Mouse (Mus musculus): ENCODE data around the gene Wdfy2. TPM values are rescaled to one million over a fixed set of nuclear protein-coding genes. Genes with fewer than 3 reads are reported as not detected.
A peak's percentile ranks its signal among the peaks of the same experiment; 100 is the strongest.

The Wdfy2 gene
- polyA plus RNA-seq, 1 experiment from 2014 or later = 17.9 TPM

DNA sequence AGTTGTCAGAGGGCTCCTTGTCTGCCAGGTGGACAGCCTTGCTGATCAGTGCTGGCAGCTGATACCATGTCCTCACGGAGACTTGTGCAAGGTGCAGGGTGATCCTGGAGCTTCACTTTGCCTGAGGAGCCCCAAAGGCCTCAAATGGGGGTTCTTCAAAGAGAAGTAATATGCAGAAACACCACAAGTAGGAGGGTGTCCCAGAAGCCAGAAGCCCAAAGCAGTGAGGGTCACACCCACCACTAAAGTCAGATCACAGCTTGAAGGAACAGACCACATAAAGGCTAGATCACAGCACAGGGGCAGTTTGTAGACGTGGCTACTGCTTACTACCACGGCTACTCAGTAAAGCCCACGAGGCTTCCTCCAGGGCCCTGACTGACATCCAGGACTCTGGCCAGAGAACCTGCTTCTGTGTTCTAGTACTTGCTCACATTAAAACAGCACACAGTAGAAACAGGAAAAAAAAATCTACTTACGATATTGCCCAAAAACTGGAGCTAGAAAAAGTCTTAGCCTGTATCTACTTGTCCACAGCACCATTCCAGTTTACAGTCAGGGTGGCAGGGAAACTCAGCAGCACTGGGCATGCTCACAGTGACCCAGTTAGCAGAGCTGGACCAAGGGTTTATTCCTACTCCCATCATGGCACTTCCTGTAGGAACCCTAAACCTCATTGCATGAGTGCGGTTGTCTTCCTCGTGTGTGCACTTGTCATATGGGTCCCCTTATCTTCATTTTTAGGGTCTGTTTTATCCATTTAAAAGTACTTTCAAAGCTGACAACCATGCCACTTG lies 41.4 kb downstream of the Wdfy2 start:
- no peaks in the 10 kb centered on the region for H3K27me3 ChIP-seq (ENCODE audit: control insufficient read depth, insufficient read depth, low read length)
- DNase-seq (ENCODE audit: low spot score) (no peak), ATAC-seq (replicated peaks; ENCODE audit: low FRiP score) (no peak)
- H3K4me3 ChIP-seq (ENCODE audit: low read depth, low read length) = no peak overlapping the region
- H3K9me3 ChIP-seq (ENCODE audit: control insufficient read depth, low read length) = no peaks in the 10 kb centered on the region
- no peak overlapping the region for H3K4me2 ChIP-seq (ENCODE audit: low read depth, low read length, severe bottlenecking)
- no peak overlapping the region; the same call in 1 of the 2 replicates for H3K9ac ChIP-seq (ENCODE audit: low read length)
- H3K4me1 ChIP-seq (replicated peaks; ENCODE audit: control insufficient read depth, insufficient read depth, low read length) = peaks cover 32% of the 10 kb centered on the region
- WGBS = 63% methylated on average over 7 of the region's 7 CpGs
- peak overlapping the region; percentile 70; the same call in 1 of the 2 replicates for H3K27ac ChIP-seq (ENCODE audit: low read depth, low read length)
- H3K36me3 ChIP-seq (ENCODE audit: control insufficient read depth, insufficient read depth, low read length) = no peaks in the 10 kb centered on the region

- peak overlapping the region; percentile 8; the same call in 1 of the 2 replicates for H3K4me2 ChIP-seq (ENCODE audit: low read depth, low read length, severe bottlenecking)
- 15% methylated on average over 5 of the region's 5 CpGs for WGBS
Observed at GRCm38 (mm10) chr14:62879497-62879896, 42.0 kb downstream of the Wdfy2 start.

GRCm38 (mm10) chr14:62880084-62880851 lies 42.8 kb downstream of the Wdfy2 start:
- ATAC-seq (replicated peaks; ENCODE audit: low FRiP score) (peak; percentile 69), DNase-seq (ENCODE audit: low spot score) (peak; percentile 53)
- Histone ChIP-seq H3K36me3 (ENCODE audit: control insufficient read depth, insufficient read depth, low read length) (no peaks in the 10 kb centered on the region), H3K9me3 (ENCODE audit: control insufficient read depth, low read length) (no peaks in the 10 kb centered on the region), H3K9ac (ENCODE audit: low read length) (no peak overlapping the region; the same call in 1 of the 2 replicates), H3K4me2 (ENCODE audit: low read depth, low read length, severe bottlenecking) (peak overlapping the region; percentile 24; the same call in 1 of the 2 replicates), H3K4me1 (replicated peaks; ENCODE audit: control insufficient read depth, insufficient read depth, low read length) (peaks cover 23% of the 10 kb centered on the region), H3K27ac (ENCODE audit: low read depth, low read length) (peak overlapping the region; percentile 70), H3K27me3 (ENCODE audit: control insufficient read depth, insufficient read depth, low read length) (no peaks in the 10 kb centered on the region), H3K4me3 (ENCODE audit: low read depth, low read length) (no peak overlapping the region)
- 41% methylated on average over 5 of the region's 5 CpGs for WGBS

More at GRCm38 (mm10) chr14:62879497-62879896, 42.0 kb downstream of the Wdfy2 start:
- ATAC-seq (replicated peaks; ENCODE audit: low FRiP score) = peak; percentile 82
- no peaks in the 10 kb centered on the region for H3K27me3 ChIP-seq (ENCODE audit: control insufficient read depth, insufficient read depth, low read length)
- H3K36me3 ChIP-seq (ENCODE audit: control insufficient read depth, insufficient read depth, low read length) = no peaks in the 10 kb centered on the region
- peak; percentile 78 for DNase-seq (ENCODE audit: low spot score)
- no peaks in the 10 kb centered on the region for H3K9me3 ChIP-seq (ENCODE audit: control insufficient read depth, low read length)
- H3K4me1 ChIP-seq (replicated peaks; ENCODE audit: control insufficient read depth, insufficient read depth, low read length) = peaks cover 27% of the 10 kb centered on the region
- no peak overlapping the region for H3K4me3 ChIP-seq (ENCODE audit: low read depth, low read length)
- H3K27ac ChIP-seq (ENCODE audit: low read depth, low read length) = peak overlapping the region; percentile 70
- no peak overlapping the region; the same call in 1 of the 2 replicates for H3K9ac ChIP-seq (ENCODE audit: low read length)

- whole genome bisulfite sequencing = 21% methylated on average over 4 of the region's 4 CpGs
- H3K4me3 ChIP-seq (ENCODE audit: low read depth, low read length) = no peak overlapping the region
- H3K4me1 ChIP-seq (replicated peaks; ENCODE audit: control insufficient read depth, insufficient read depth, low read length) = peaks cover 23% of the 10 kb centered on the region
- no peak for ATAC-seq (replicated peaks; ENCODE audit: low FRiP score)
- DNase-seq (ENCODE audit: low spot score) = no peak
- no peaks in the 10 kb centered on the region for H3K27me3 ChIP-seq (ENCODE audit: control insufficient read depth, insufficient read depth, low read length)
- H3K4me2 ChIP-seq (ENCODE audit: low read depth, low read length, severe bottlenecking) = no peak overlapping the region
- H3K9ac ChIP-seq (ENCODE audit: low read length) = no peak overlapping the region
- H3K27ac ChIP-seq (ENCODE audit: low read depth, low read length) = no peak overlapping the region
- H3K36me3 ChIP-seq (ENCODE audit: control insufficient read depth, insufficient read depth, low read length) = no peaks in the 10 kb centered on the region
- no peaks in the 10 kb centered on the region for H3K9me3 ChIP-seq (ENCODE audit: control insufficient read depth, low read length)
Observed at GRCm38 (mm10) chr14:62882061-62882614, 44.7 kb downstream of the Wdfy2 start.

GRCm38 (mm10) chr14:62883551-62883950 lies 46.1 kb downstream of the Wdfy2 start:
- Histone ChIP-seq H3K9me3 (ENCODE audit: control insufficient read depth, low read length) (no peaks in the 10 kb centered on the region), H3K27ac (ENCODE audit: low read depth, low read length) (no peak overlapping the region), H3K4me3 (ENCODE audit: low read depth, low read length) (no peak overlapping the region), H3K4me2 (ENCODE audit: low read depth, low read length, severe bottlenecking) (no peak overlapping the region), H3K4me1 (replicated peaks; ENCODE audit: control insufficient read depth, insufficient read depth, low read length) (peaks cover 19% of the 10 kb centered on the region), H3K36me3 (ENCODE audit: control insufficient read depth, insufficient read depth, low read length) (no peaks in the 10 kb centered on the region), H3K27me3 (ENCODE audit: control insufficient read depth, insufficient read depth, low read length) (no peaks in the 10 kb centered on the region), H3K9ac (ENCODE audit: low read length) (no peak overlapping the region)
- no peak for ATAC-seq (replicated peaks; ENCODE audit: low FRiP score)
- 67% methylated on average over 1 of the region's 1 CpGs for WGBS
- no peak for DNase-seq (ENCODE audit: low spot score)

DNA sequence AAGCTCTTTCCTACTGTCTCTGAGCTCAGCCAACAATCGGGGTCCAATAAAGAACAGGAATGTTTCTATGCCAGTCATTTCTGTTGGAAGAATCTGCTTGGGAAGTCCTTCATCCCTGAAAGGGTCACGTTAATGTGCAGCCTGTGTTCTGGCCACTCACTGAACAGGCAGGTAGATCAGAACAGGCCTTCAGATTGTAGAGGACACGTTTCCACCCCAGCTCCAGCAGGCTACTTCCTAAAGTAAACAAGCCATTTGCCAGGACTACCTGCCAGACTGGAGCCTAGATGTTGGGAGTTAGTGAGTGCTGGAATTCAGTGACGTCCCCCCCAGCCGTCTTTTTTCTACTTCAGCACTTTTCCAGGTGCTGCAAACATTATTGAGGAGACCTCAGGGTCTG lies 46.7 kb downstream of the Wdfy2 start:
- no peaks in the 10 kb centered on the region for H3K9me3 ChIP-seq (ENCODE audit: control insufficient read depth, low read length)

DNA sequence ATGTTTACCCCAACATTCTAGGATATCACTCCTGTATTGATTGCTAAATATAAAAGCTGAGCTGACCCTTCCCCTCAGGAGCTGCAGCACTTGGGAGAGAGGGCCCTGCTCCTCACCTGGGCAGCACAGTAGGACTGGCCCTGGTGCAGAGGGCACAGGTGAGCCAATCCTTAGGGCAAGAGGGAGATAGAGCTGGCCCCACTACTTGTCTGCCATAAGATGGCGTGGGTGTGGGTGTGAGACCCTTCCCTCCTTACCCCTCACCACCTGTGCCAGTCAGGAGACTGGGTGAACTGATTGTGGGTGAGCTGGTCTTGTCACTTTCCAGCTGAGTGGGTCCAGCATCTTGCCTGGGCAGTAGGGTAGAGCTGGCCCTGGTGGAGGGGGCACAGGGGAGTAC lies 47.2 kb downstream of the Wdfy2 start:
- Histone ChIP-seq H3K9ac (ENCODE audit: low read length) (no peak overlapping the region), H3K4me1 (replicated peaks; ENCODE audit: control insufficient read depth, insufficient read depth, low read length) (peaks cover 10% of the 10 kb centered on the region), H3K4me3 (ENCODE audit: low read depth, low read length) (no peak overlapping the region), H3K27me3 (ENCODE audit: control insufficient read depth, insufficient read depth, low read length) (no peaks in the 10 kb centered on the region), H3K4me2 (ENCODE audit: low read depth, low read length, severe bottlenecking) (no peak overlapping the region), H3K27ac (ENCODE audit: low read depth, low read length) (no peak overlapping the region), H3K9me3 (ENCODE audit: control insufficient read depth, low read length) (no peaks in the 10 kb centered on the region), H3K36me3 (ENCODE audit: control insufficient read depth, insufficient read depth, low read length) (no peaks in the 10 kb centered on the region)
- 77% methylated on average over 1 of the region's 1 CpGs for WGBS
- no peak for ATAC-seq (replicated peaks; ENCODE audit: low FRiP score)
- DNase-seq (ENCODE audit: low spot score) = no peak

More for the DNA sequence above, 46.7 kb downstream of the Wdfy2 start:
- H3K36me3 ChIP-seq (ENCODE audit: control insufficient read depth, insufficient read depth, low read length) = no peaks in the 10 kb centered on the region
- no peaks in the 10 kb centered on the region for H3K27me3 ChIP-seq (ENCODE audit: control insufficient read depth, insufficient read depth, low read length)
- H3K4me1 ChIP-seq (replicated peaks; ENCODE audit: control insufficient read depth, insufficient read depth, low read length) = peaks cover 14% of the 10 kb centered on the region
- no peak overlapping the region for H3K9ac ChIP-seq (ENCODE audit: low read length)
- no peak overlapping the region for H3K4me2 ChIP-seq (ENCODE audit: low read depth, low read length, severe bottlenecking)
- ATAC-seq (replicated peaks; ENCODE audit: low FRiP score) (no peak), DNase-seq (ENCODE audit: low spot score) (no peak)
- H3K27ac ChIP-seq (ENCODE audit: low read depth, low read length) = no peak overlapping the region
- no peak overlapping the region for H3K4me3 ChIP-seq (ENCODE audit: low read depth, low read length)
- 80% methylated on average over 5 of the region's 5 CpGs for WGBS

DNA sequence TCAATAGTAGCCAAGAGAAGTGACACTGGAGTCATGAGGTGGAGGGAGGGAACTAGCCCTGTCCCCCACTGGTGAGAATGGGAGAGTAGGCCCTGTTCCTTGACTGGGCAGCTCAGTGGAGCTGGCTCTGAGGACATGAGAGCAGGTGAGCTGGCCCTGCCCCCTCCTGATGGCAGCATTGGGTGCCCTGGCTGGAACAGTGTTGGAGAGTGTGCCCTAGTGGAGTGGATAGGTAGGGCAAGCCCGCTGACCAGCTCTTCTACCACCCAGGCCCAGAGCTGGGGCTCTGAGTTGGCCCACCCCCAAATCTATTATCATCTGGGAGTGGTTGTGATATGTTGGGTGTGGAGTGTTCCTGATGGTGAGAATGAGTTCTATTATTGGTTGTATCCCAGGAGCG lies 47.7 kb downstream of the Wdfy2 start:
- no peak overlapping the region for H3K9ac ChIP-seq (ENCODE audit: low read length)
- no peaks in the 10 kb centered on the region for H3K27me3 ChIP-seq (ENCODE audit: control insufficient read depth, insufficient read depth, low read length)
- no peaks in the 10 kb centered on the region for H3K9me3 ChIP-seq (ENCODE audit: control insufficient read depth, low read length)
- 93% methylated on average over 2 of the region's 2 CpGs for WGBS
- H3K4me2 ChIP-seq (ENCODE audit: low read depth, low read length, severe bottlenecking) = no peak overlapping the region
- H3K27ac ChIP-seq (ENCODE audit: low read depth, low read length) = no peak overlapping the region
- H3K36me3 ChIP-seq (ENCODE audit: control insufficient read depth, insufficient read depth, low read length) = no peaks in the 10 kb centered on the region
- peaks cover 5% of the 10 kb centered on the region; the same call in 1 of the 2 replicates for H3K4me1 ChIP-seq (replicated peaks; ENCODE audit: control insufficient read depth, insufficient read depth, low read length)
- no peak for ATAC-seq (replicated peaks; ENCODE audit: low FRiP score)
- H3K4me3 ChIP-seq (ENCODE audit: low read depth, low read length) = no peak overlapping the region
- DNase-seq (ENCODE audit: low spot score) = no peak
